Mouse (Mus musculus): Measurements from ENCODE around the gene Ly6g5c.

Ly6g5c gene

DNA sequence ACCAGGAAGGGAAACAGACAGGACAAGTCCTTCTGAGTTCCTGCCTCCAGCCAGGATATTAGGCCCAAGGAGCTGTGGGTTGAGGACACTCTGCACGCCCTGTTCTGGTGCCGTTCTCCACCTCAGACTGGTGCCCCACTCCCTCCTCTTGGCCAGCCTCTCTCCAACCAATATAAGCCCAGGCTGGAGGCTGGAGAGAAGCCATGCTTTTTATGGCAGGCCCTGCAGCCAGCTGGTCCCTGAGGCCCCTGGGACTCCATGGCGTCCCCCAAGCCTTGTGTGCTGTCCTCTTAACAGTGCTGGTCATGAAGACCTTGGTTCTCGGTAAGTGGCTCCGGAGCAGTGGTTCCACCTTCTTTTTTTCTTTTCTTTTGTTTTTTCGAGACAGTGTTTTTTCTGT, at the start of gene Ly6g5c:
Ly6g5c (plus strand) TSS at position 183 of the 400 bp plus-strand sequence.
- DNase-seq (ENCODE audit: low read depth): no peak

DNA sequence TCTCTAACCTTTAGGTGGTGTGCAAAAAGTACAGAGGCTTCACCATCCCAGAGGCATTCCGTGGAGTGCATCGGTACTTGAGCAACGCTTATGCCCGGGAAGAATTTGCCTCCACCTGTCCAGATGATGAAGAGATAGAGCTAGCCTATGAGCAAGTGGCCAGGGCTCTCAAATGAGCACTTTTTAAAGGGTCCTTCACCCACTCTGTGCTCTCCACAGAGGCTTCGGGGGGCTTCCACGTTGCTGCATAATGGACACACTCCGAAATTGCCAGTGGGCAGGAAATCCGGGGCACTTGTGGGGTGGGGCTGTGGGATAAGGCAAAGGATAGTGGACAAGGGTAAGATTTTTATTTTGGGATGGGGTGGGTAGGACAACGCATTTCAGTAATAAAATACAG, 49.8 kb upstream of the Ly6g5c start:
- DNase-seq (ENCODE audit: low read depth): no peak

DNA sequence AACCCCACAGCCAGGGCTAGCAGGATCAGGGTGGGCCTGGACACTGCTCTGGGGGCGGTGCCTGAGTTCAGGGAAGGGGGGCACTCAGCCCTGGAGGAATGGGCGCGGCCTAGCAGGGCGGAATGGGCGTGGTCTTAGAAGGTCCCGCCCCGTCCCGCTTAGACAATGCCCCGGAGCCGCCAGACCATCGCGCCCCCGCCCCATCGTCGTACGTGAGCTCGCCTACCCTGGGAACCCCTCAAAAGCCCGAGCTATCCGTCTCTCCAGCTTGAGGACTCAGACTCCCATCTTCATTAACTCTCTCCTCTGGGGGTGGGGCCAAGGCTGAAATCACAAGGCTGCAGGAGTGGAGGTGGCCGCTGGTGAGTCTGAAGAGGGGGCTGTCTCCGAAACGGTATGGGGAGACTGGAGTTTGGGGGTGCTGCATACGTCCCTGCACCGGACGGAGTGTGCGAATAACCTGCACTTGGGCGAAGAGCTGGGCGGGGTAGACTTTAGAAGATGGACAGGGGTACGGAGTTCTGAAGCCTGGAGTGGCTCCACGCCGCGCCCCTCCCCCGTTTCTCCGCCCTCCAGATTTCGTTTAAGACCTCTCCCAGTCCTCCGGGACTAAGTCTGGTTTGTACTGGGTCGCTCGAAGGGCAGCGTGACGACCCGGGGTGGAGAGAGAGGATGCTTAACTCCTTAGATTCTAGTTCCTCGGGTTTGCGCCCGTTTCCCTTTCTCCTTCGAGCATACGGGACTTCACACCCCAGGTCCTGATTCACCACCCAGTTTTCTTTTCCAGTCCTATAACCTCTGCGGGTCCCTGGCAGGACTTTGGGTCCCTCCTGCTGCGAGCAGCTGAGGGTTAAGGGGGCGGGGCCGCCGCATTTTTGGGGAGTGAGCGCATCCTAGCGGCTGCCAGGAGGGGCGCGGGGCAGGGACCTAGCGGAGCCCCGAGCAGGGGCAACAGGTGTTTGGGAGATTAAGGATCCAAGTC, 48.9 kb upstream of the Ly6g5c start, which contains the start of gene Ddah2:
Ddah2 (plus strand) TSS at position 125 of the 982 bp plus-strand sequence.
- DNase-seq (ENCODE audit: low read depth): no peak

DNA sequence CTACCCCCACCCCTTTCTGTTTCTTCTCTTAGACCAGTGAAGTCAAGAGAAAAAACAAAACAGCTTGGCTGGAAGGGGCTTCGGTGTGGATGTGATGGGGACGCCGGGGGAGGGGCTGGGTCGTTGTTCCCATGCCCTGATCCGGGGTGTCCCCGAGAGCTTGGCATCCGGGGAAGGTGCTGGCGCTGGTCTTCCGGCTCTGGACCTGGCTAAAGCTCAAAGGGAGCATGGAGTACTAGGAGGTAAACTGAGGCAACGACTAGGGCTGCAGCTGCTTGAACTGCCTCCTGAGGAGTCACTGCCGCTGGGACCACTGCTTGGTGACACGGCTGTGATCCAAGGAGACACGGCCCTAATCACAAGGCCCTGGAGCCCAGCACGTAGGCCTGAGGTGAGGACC, 48.0 kb upstream of the Ly6g5c start:
- DNase-seq (ENCODE audit: low read depth): no peak

DNA sequence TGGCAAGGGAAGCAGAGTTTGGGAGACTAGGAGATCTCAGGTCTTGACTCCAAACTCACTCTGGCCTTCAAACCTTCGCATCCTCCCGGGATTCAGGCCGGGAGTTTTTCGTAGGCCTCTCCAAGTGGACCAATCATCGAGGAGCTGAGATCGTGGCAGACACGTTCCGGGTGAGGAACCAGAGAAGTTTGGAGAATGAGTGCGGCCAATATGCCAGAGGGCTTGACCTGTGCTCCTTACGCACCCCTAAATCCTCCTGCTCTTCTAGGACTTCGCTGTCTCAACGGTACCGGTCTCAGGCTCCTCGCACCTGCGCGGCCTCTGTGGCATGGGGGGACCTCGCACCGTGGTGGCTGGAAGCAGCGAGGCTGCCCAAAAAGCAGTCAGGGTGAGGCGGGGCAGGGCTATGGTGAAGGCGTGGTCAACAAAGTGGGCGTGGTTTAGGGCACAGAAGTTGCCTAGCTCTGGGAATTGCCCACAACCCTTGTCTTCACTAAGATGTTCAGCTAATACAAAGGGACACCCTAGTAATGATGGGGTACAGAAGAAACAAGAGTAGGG, 47.3 kb upstream of the Ly6g5c start:
- no peak for DNase-seq (ENCODE audit: low read depth)

DNA sequence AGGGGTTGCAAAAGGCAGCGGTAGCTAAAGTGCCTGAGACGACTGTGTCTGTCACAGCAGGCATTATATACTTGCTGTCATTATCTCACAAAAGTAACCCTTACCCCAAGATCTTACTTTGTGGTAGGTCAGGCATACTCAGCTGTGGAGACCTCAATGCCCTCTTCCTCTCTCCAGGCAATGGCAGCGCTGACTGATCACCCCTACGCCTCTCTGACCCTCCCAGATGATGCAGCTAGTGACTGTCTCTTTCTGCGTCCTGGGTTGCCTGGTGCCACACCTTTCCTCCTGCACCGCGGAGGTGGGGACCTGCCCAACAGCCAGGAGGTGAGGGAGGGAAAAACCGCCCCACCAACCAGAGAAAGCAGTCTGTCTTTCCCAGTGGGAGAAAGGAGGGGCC, 46.8 kb upstream of the Ly6g5c start:
- no peak for DNase-seq (ENCODE audit: low read depth)

DNA sequence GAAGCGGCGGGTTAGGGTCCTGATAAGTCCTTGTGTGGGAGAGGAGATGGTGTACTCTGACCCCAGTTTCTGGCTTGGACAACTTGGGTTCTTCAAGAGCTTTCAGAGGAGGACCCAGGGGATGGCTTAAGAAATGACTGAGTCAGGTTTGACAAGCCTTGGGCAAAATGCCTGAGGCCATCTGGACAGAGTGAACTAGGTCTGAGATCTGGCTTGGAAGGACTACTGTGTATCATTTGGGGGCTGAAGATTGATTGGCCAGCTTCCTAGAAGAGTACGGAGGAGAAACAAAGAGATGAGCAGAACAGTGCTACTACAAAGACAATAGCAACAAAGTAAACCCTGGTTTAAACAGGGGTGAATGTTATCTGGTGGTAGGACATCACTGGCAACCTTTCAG, 44.6 kb upstream of the Ly6g5c start:
- DNase-seq (ENCODE audit: low read depth): no peak

DNA sequence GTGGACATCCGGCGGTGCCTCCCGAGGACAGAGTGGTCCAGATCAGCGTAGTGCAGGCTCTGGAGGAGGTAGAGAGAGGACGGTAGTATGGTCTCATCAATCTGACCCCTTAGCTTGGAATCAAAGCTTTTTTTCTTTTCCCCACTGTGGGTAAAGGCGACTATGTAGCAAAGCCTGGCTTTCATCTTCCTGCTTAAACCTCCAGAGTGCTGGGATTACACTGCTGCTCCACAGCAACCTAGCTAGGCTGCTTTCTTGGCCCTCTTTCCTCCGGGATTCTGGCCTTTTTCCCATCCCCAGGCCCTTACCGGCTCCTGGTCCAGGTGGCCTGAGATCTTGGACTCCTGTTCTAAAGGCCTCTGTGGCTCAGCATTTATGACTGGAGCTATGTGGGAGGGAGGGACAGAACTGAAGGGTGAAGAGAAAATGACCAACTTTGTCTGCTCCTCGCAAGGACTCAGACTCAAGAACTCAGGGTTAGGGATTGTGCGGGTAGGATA, 43.7 kb upstream of the Ly6g5c start:
- DNase-seq (ENCODE audit: low read depth): no peak

DNA sequence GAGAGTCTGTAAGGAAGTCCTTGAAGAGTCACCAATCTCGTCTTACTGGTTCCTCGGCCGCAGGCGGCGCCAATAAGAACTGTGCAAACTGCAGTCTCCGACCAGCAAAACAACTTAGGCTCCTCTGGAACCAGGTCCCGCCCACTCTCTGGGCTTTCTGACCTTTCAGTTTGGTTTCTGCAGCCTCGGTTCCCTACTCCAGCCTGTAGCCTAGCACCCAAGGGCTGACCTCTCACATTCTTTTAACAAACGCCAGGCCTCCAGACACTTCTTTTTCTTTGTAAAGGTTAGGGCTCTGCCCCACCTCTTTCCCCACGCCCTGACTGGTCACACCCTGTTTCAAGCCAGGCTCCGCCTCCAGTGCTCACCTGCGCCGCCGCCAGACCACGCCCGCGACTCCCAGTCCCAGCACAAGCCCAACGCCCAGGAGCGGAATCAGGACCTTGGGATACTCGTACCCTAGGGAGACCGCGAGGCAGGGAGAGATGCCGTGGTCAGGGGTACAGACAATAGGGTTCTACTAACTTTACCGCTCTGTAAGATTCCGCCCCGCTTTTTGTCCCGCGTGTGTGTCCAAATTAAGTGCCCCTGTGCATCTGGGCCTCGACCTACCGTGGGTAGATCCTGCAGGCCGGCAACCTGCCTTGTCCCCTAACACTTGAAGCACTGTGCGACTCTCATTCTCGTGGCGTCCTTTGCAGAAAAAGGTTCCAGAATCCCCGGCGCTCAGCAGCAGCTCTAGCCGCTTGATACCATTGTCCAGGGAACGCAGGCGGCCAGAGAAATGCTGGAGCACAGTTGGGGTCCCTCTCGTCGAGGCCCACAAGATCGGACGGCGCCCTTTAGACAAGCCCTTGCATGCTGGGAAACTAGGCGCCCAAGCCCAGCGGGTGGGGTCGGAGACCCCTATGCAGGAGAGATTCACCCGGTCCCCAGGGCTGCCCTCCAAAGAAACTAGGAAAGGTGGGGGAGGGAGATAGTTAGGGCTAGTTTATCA, 42.8 kb upstream of the Ly6g5c start, which contains the start of gene Ly6g6c:
Ly6g6c (plus strand) TSS at position 438 of the 997 bp plus-strand sequence.
- DNase-seq (ENCODE audit: low read depth): no peak

DNA sequence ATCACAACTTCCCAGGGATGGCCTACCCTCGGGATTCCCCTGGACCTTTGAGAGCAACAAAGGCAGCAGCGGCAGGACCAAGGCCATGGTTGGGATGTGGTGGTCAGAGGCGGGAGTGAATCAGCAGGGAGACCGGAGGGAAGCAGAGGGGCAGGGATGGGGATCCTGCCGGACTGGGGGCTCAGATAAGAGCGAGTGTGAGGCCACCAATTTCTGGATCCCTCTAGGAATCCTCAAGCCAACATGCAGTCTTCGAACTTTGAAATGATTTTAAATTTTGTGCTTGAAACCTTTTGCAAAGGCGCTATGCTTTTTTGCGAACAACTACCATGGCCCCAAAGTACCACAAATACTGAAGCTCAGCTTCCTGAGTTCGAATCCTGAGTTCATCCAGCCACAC, 42.0 kb upstream of the Ly6g5c start, which contains the start of gene Mpig6b:
Mpig6b (minus strand) TSS at position 101 of the 400 bp plus-strand sequence.
- no peak for DNase-seq (ENCODE audit: low read depth)

DNA sequence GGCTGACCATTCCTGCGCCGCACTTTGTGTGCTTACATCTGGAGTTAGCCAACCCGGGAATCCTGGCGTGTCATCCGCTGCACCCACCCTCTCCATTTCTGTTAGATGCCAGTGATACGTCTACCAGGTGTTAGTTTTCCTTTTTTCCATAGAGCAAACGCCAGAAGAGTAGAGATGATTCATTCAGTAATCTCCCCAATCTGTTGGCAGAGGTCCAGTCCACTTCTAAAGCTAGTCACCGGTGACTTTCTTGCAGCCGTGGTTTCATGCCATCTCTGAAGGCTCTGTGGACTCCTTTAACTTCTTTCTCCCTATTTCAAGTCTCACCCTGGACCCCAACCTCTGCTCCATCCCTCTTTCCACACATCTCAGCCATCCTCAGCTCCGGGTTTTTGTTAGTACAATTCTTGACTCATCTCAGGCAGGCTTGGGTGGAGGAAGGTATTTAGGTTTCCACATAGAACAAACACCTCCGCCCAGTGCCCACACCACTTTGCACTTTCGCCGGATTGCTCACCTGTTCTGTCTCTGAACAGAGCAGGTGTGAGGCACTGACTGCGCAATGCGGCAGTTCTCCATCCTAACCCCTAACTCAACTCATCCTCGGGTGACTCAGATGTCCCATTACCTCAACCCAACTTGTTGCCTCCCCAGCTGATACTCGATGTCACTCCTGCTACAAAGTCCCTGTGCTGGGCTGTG, 39.7 kb upstream of the Ly6g5c start:
- no peak for DNase-seq (ENCODE audit: low read depth)

DNA sequence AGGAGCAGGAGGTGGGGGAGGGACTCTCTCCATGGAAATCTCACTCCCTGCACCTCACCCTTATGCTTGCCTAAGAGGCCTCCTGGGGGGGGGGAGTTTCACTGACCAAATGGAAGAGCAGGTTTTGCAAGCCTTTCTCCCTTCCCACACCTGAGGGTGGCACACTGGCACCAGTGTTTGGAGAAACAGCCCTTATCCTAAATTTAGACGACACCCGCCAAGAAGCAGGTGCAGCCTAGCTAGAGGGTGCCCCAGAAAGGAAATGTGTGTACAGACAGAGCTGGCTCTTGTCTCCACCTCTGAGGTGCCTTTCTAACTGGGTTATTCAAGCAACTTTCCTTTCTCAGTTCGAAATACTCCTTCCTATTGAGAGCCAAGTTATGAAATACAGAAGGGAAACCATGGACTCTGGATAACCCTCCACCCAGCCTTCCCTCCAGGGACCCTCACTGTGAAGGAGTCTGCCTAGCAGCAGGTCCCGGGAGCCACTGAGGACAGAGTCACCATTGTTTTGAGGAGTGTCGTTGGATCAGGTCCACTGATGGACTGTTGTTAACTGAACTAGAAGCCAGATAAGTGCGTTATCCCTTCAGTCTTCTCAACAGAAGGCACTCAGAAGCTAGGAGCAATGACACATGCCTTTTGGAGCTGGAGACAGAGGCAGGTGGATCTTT, 37.4 kb upstream of the Ly6g5c start:
- no peak for DNase-seq (ENCODE audit: low read depth)

DNA sequence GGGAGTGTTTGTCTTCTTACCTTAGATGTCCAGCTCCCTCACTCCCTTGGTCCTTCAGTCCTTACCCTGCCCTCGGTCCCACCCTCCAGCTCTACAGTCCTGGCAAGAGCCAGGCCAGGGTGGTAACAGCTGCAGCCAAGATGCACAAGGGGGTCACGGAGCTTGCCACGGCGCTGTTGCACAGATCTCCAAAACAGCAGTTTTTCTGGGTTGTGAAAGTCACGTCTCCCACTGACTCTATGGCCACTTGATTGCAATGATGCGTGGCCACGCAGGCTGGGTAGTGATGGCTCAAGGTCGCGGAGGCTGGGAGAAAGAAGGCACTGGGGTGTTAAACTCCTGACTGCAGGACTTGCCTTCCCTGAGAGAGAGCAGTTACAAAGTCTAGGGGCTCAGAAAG, 36.6 kb upstream of the Ly6g5c start:
- DNase-seq (ENCODE audit: low read depth): no peak

DNA sequence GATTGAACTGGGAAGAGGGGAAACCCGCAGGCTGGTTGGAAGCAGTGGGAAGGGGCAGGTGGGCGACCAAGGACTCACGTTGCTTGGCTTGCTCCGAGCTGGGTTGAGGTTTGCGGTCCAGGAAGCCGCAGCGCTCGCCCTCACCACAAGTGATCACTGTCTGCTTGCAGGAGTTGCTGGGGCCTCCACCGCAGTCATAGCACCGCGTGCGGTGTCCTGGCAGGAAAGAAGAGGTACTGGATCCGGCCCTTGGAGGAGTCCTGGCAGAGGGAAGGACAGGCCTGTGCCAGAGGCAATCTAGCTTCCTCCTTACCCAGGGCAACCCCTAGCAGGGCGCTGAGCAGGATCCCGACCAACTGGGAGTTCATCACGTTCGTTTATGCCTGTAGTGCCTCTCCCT, 34.0 kb upstream of the Ly6g5c start:
- no peak for DNase-seq (ENCODE audit: low read depth)

DNA sequence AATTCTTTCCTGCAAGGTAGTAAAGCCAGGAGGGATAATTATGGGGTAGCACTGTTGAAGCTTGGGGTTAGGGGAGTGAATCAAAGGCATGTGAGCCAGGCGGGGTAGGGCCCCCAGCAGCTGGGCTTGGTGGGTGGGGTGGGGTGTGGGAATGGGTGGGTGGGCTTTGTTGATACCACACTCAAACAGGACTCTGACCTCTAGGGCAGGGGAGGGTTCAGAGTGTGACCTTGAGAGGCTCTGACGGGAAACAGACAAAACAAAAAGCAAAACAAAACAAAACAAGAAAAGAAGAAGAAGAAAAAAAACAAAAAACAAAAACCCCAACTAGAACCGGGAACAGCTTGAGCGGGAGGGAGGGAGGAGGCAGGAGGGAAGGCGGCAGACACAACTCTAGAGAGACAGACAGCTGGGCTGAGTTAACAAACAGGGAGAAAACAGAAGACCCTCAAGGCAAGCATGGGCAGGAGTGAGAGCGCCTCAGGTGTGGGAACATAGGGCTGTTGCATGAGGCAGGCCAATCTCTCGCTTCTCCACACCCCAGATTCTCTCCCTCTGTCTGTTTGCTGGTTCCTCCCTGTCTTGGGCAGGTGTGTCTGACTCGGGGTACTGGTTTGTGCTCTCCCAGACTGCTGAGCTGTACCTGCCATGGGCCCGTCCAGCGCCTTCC, 31.4 kb upstream of the Ly6g5c start, which contains the start of gene Ly6g6e:
Ly6g6e (plus strand) TSS at position 396 of the 670 bp plus-strand sequence.
- no peak for DNase-seq (ENCODE audit: low read depth)

DNA sequence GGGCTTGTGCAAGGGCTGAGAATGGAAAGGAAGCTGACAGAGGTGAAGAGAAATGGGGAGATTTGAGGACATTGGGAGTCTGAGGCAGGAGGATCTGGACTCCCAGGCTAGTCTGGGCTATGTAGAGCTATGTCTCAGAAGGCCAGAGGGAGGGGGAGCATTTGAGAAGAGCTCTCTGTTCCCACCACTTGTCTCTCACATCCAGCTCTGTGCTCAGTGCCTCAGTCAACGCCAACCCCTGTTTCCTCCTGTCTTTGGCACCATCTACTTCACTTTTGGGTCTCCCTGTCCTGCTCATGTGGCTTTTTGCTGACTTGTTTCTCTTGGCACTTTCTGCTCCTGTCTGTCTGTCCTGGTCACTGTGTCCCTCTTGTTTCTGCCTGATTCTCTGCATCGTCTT, 30.8 kb upstream of the Ly6g5c start:
- no peak for DNase-seq (ENCODE audit: low read depth)

DNA sequence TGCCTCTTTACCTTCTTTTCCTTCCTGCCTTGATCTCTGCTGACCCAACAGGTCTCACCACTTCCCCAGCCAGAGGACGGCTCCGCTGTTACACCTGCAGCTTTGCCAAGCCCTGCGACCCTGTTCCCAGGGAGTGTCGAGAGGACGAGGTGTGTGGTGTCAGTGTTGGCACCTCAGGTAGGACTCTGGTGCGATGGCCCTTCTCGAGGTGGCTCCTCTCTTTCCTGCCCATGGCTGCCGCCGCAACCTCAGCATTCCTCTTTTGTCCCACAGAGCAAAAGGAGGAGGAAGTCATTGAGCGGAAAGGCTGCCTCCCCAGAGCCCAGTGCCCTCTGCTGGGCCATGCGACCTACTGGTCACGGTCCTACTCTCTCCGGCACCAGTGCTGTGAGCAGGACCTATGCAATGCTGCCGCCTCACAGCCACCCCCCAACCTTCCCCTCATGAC, 30.3 kb upstream of the Ly6g5c start, which contains the start of gene Ly6g6d:
Ly6g6d (minus strand) TSS at position 280 of the 448 bp plus-strand sequence.
- no peak for DNase-seq (ENCODE audit: low read depth)

DNA sequence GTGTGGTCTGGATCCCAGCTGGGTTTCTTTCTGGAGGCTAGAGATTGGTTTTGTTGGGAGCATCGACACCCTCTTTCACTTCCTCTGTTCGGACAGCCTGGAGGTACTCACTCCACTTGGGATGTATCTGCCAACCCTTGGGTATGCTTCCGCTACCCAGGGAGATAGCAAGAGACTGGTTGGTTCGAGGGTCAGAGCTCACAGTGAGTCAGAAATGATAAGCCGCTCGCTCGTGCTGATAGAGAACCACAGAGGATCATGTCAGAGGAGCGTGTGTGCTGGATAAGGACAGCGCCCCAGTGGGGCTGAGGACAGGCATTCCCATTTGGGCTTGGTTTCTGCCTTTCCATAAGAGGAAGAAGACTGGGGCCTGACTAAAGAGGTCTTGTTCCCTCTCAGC, 28.3 kb upstream of the Ly6g5c start:
- DNase-seq (ENCODE audit: low read depth): no peak

DNA sequence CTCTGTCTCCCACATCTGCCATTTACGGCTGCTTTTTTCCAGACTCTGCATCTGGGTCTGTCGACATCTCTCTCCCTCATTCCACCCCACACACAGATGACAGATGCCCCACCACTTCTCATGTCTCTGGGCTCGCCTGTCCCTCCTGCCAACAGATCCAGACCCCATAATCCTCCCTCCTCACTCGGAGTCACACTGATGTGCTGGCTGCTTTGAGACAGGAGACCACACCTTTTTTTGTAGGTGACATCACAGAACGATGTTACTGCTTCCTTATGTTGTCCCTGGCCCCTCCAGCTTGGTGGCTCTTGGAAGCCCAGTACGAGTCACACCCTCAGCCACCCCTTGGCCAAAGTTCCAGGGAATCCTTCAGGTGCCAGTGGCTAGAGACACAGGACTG, 27.8 kb upstream of the Ly6g5c start:
- DNase-seq (ENCODE audit: low read depth): no peak

DNA sequence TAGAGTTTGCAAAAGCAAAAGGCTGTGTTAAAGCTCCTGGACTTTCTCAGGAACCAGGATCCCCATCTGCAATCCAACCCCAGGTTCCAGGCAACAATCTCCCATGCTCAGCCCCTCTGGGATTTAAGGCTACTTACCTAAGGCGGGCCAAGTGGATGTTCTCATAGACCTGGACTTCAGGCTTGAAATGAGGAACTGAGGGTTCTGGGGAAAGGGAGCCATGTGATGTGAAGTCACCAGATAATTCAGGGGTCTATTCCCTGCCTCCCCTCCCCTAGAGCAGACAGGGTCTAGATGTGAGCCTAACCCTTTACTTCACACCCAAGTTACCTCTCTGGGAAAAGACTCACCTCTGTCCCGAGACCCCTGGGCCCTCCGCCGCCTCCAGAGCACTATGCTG, 27.4 kb upstream of the Ly6g5c start:
- no peak for DNase-seq (ENCODE audit: low read depth)
